Mouse (Mus musculus): ENCODE results near the gene Hunk.

DNA sequence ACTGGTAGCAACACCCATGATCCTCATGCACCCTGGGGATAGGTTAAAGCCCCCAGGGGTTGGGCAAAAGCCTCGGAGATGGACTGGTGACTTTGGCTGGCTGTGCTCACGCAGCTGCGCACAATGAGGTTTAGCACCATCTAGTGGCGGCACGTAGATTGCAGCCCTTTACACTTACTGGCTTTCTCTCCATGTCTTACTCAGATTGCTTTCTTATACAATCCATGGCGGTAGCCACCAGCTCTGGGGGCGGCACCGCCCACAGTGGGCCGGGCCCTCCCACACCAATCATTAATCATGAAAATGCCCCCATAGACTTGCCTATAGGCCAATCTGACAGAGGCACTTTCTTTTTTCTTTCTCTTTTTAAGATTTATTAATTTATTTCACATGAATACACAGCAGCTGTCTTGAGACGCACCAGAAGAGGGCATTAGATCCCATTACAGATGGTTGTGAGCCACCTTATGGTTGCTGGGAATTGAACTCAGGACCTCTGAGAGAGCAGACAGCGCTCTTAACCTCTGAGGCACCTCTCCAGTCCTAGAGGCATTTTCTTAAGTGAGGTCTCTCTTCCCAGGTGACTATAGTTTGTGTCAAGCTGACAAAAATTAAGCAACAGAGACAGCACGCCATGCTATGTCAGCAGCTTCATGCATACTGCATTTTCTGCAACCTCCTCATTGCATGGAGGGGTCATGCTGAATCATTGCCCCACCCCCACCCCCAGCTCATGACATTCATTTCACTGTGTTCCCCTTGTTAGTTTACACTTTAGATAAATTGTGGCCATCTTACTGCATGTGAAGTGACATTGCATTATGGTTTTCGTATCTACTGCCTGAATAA, 35.9 kb upstream of the Hunk start:
- TF ChIP-seq POLR2A (IDR thresholded peaks at IDR 0.05; ENCODE audit: extremely low read depth, insufficient read depth, low read length) (no peak), CTCF (IDR thresholded peaks at IDR 0.05; ENCODE audit: extremely low read depth, insufficient read depth, low read length) (no peak)

Measured in cortical plate, adult 2 months (tissue).